Mouse (Mus musculus) lung, postnatal 0 days (tissue): ENCODE results near the gene Gm1123.

ENCODE experiments used
- CTCF ChIP-seq: IDR thresholded peaks from 2 replicates; pipeline ENCODE4 v1.5.1; 2016; ENCODE audit warnings: antibody characterized with exemption, mild to moderate bottlenecking
- EP300 ChIP-seq: IDR thresholded peaks from 2 replicates; pipeline ENCODE4 v1.6.1; 2016; ENCODE audit warnings: antibody characterized with exemption, mild to moderate bottlenecking, control low read depth

DNA sequence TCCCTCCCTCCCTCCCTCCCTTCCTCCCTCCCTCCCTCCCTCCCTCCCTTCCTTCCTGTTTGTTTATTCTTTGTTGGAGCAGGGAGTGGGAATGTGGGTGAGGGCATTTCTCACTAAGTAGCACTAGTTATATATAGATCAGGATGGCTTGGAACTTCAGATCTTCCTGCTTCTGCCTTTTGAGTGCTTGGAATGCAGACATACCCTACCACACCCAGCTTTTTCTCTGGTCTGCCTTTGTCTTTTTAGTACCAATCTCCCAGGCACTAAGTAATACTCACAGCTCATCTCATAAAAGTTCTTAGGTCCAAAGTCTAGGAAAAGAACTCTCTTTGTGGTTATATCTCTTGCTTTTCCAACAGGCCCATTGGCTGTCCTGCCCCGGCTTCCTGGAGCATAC lies 59.4 kb downstream of the Gm1123 start:
- TF ChIP-seq CTCF (no peak), EP300 (no peak)
